Mouse (Mus musculus): ENCODE results near the gene St14.

DNA sequence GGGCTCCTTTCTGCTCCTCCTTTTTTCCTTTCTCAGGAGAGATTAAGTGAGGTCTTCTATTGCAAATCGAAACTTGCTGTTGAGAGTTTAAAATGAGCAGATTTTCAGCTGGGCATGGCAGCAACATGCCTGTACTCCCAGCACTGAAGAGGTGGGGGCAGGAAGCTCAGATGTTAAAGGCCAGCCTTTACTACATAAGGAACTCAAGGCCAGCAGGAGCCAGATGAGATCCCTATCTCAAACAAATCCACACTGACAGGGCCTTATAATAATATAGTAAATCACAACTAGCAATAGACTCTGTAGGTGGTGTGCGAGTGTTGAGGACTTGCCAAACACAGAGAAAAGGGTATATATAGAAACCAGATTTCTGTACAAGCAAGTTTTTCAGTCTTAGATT, 72.9 kb downstream of the St14 start:
- TF ChIP-seq CTCF (IDR thresholded peaks at IDR 0.05; ENCODE audit: control insufficient read depth, insufficient read depth, insufficient read length) (no peak), MAX (IDR thresholded peaks at IDR 0.05) (no peak), USF1 (IDR thresholded peaks at IDR 0.05; ENCODE audit: low read depth) (no peak), CEBPB (IDR thresholded peaks at IDR 0.05; ENCODE audit: low read depth) (no peak), MYOG (IDR thresholded peaks at IDR 0.05; ENCODE audit: control insufficient read depth, extremely low read depth, insufficient read length) (no peak)

Data from C2C12 (cell line).